Mouse (Mus musculus) kidney, adult 8-10 months (tissue): Measurements from ENCODE around the gene Mpst.

Source experiments
- DNase-seq, 2 experiments: peaks; one replicate each; pipeline ENCODE4 v3.0.0; 2022

Gene Mpst

DNA sequence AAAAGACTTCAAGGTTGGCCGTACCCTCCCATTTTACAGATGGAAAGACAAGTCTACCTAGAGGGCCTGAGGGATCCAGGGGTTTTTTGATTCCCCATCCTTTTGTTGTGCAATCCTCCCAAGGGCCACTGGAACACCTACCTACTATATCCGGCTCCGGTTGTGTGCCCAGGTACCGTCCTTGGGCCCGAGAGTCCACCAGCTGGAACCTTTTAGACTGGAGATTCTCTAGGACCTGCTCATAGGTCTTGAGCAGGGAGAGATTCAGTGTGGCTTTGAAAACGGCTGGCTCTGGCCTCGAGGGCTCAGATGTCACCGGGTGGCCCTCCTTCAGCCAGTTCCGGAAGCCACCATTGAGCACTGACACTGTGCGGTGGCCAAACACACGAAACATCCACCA lies 1.1 kb upstream of the Mpst start:
- DNase-seq: no peak

GRCm38 (mm10) chr15:78405517-78406211 lies 552 bp upstream of the Mpst start, which contains the start of gene Tst:
Gene Tst, minus strand, starts transcription at chr15:78405907.
- peak; percentile 99 for DNase-seq

GRCm38 (mm10) chr15:78409570-78410052 lies 3.4 kb downstream of the Mpst start:
- peak; percentile 72 to 81 for DNase-seq

GRCm38 (mm10) chr15:78413083-78413718 lies 7.0 kb downstream of the Mpst start:
- no peak for DNase-seq

GRCm38 (mm10) chr15:78413719-78414117 lies 7.5 kb downstream of the Mpst start:
- no peak for DNase-seq

- no peak for DNase-seq
These were observed 7.9 kb downstream of the Mpst start for GRCm38 (mm10) chr15:78414157-78414556.

DNA sequence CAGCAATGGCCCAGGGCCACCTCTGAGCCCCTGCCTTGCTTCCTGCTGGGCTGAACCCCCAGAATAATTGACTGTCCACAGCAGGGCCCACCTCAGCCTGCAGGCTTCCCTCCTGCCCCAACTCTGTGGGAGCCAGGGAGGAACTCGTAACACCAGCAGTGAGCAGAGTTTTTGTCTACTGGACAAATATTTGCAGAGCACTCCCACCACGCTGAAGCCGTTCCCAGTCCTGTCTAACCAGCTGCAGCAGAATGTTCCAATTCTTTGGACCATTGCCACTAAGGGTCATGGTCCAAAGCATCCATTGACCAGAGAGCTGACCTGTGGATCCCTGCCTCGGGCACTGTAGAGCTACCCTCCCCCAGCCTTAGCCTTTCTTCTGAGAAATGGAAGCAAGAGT lies 10.7 kb downstream of the Mpst start:
- peak; percentile 92 to 94 for DNase-seq

GRCm38 (mm10) chr15:78420395-78420794 lies 14.2 kb downstream of the Mpst start:
- no peak for DNase-seq

DNA sequence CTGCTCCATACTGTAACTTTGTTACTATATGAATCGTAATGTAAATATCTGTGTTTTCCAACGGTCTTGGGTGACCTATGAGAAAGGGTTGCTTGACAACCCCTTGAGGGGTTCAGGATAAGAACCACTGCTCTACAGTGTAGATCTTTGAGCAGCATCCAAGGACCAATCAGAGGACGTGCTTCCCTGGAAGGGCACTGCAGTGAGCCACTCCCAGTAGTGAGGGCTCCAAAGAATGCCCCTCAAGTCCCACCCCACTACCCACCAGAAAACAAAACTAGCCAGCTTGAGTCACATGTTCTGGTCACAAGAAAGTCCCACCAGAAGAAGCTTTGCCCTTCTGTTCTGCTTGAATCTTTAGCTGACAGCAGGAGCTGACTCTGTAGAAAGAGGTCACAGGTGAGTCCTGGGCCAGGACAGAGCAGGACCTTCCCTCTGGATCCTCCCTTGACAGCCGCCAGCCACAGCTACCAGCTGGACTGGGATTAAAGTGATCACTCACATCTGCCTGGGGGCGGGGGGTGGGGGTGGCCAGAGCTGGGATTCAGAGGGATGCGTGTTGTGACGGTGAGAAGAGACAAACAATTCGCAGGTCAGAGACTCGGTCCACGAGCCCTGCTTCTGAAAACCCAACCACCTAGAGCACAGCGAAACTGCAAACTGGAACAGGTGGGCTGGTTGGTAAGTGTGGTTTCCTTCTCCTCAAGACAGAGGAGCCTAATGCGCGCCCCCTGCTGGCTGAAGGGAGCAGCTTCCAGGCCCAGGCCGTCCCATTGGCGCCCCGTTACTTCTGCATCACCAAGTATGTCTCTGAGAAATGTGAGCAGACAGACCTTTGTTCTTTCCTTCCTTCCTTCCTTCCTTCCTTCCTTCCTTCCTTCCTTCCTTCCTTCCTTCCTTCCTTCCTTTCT lies 16.1 kb downstream of the Mpst start:
- peak; percentile 56 to 82 for DNase-seq

- DNase-seq: peak; percentile 85 to 88
These were observed 18.3 kb downstream of the Mpst start for GRCm38 (mm10) chr15:78424507-78424906.

- DNase-seq: no peak
These were observed 19.0 kb downstream of the Mpst start for GRCm38 (mm10) chr15:78425230-78425629.

GRCm38 (mm10) chr15:78428391-78429138 lies 22.3 kb downstream of the Mpst start, which contains the start of gene Kctd17:
Gene Kctd17, plus strand, starts transcription at chr15:78428564.
- peak in 1 of 2 experiments; percentile 73 for DNase-seq

GRCm38 (mm10) chr15:78429139-78429459 lies 22.9 kb downstream of the Mpst start:
- no peak for DNase-seq

DNA sequence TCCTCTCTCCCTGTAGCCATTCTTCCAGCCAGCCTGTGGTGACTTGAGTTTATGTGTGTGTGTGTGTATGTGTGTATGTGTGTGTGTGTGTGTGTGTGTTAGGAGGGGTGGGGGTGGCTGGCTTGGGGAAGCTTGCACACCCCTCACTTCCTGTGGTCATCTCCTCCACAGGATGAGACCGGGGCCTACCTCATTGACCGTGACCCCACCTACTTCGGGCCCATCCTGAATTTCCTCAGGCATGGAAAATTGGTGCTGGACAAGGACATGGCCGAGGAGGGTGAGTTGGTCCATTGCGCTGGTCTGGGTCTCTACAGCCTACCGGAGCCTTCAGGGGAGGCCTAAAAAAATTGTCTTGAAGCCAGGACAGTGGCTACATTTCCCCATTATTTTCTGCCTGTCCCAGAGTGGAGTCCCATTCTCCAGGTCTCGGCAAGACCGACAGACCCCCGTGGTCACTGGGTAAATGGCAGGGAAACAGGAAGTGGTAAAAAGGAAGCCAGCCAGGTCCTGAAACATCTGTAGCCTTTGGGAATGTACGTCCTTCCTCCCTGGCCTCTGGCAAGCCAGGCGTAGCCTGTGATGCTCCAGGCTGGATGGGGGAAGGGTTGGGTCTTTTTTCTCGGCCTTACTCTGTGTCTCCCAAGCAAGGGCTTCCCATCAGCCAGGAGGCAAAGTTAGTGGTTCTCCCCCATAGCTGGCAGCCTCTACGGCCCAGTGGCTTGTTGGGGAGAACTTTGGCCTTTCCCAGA lies 23.8 kb downstream of the Mpst start:
- DNase-seq: peak in 1 of 2 experiments; percentile 33

GRCm38 (mm10) chr15:78430874-78431273 lies 24.7 kb downstream of the Mpst start:
- no peak for DNase-seq

DNA sequence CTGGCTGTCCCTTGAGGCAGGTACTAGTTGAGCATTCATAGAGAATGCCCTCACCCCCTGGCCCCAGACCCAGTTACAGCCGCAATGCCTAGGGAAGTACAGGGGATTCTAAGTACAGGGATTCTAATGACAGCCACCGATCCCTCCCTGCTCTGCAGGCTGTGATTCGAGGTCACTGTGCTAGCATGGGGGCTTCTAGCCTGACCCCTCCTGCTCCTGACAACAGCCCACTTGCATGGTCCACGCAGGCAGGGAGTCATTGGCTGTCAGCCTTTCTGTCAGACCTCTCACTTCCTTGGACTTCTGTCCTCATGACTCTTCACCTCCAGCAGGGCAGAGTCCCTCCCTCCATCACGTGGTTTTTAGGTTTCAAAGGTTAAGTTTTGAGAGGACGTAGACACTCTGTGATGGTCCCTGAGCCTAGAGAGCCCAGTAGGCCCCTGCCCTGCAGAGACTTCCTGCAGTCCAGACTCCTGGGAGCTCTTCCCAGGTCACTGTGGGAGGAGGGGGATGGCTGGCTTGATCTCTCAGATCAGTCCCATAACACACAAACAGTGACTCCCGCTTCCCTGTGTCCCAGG lies 25.4 kb downstream of the Mpst start:
- peak; percentile 79 to 89 for DNase-seq

DNA sequence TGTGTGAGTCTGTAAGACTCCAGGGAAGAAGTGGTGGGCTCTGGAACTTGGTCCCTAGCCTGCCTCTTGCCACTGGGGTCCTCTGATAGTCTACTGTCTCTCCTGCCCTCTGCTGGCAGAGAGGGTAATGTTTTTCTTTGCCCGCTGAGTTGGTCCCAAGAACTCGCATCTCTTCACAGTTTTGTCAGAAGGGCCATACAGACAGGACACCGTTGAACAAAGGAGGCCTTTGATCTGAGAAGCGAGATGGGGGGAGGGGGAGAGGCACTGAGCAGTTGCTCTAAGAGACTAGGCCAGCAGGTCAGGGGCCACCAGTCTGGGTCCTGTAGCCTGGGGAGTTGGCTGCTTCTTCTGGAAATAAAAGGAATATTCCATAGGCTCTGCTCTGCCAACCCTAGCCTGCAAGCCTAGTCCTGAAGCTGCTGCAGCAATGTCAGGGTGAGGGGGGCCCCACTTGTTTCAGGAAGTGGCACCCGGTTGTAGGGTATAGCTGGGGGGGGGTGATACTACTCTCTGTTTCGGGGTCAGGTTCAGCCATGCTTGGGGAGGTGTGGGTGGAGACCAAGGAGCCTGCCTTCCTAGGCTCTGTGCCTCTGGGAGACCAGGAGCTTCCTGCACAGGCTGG lies 28.8 kb downstream of the Mpst start:
- peak in 1 of 2 experiments; percentile 45 for DNase-seq

- no peak for DNase-seq
These were observed 29.5 kb downstream of the Mpst start for GRCm38 (mm10) chr15:78435681-78436080.

DNA sequence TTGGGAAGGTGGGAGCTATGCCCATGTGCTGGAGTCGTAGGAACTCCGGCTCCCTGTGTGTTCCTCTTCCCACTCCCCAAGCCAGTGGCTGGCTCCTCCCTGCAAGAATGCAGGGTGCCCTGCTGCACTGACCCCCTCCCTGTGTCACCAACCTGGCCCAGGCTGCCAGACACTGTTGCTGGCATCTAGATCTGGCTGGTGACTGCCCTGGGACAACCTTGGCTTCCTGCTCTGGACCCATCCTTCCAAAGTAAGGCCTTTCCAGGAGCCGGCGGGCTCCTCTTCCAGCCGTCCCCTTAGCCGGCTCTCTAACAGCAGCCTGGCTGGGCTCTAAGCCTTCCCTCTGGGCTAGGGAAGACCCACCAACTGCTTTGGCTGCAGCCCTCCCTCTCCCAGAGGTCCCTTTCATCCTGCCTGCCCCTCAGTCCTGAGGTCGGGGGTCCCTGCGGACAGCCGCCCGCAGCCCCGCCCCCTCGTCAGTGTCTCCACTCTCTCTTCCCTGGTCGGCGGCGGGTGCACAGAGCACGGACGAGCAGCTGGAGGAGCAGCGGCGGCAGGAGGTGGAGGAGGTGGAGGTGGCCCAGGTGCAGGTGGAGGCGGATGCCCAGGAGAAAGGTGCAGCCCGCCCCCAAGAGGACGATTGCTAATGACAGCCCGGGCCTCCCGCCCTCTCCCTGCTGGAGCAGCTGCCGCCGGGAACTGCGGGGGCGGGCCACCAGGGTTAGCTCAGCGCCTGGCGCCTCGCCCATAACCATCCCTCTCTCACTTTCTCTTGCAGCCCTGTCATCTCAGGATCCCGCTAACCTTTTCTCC lies 30.4 kb downstream of the Mpst start:
- DNase-seq: peak; percentile 61 to 68
